Mouse (Mus musculus) olfactory bulb, adult 2 months (tissue): ENCODE measurements around the gene Kit.

Source experiments
- CTCF ChIP-seq: fragments of 200-500 bp; IDR thresholded peaks from 2 replicates; pipeline ENCODE4 v1.5.1; 2012; ENCODE audit warnings: low read depth, mild to moderate bottlenecking, low read length, moderate library complexity; ENCODE audit not compliant: insufficient read depth
- POLR2A ChIP-seq: fragments of 200-500 bp; IDR thresholded peaks from 2 replicates; pipeline ENCODE4 v1.6.1; 2012; ENCODE audit warnings: mild to moderate bottlenecking, low read depth, low read length, moderate library complexity; ENCODE audit not compliant: insufficient read depth

- TF ChIP-seq CTCF (no peak), POLR2A (no peak)
Observed at GRCm38 (mm10) chr5:75658575-75658974, 83.9 kb downstream of the Kit start.
